In the genomic region with DNA sequence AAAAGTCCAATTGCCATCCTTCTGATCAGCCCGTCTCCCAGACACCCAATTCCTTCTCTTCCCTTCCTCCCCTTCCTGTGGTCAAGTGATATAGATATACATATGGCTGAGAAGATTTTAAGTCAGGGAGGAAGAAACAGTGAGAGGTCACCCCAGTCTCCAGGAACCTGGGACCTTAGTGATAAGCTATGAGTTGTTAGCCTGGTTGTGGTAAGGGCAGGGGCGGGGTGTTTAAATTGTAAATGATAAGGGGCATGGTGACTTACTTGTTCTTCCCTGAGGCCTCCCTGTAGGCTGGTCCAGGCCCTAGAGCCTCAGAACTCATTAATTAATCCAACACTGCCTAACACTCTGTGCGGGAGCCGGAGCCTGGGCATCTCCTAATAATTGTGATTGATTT, we compare ENCODE assay signal across 21 mouse cellular contexts.
DNase-seq lines count a peak whose midpoint lies in the region; ATAC-seq and TF ChIP-seq lines count a peak whose summit lies in the region.
"Had no signal": no experiment of that assay in that cellular context is flagged by ENCODE, and none has a peak within 500 bp of the region (broad histone marks: within the 10 kb centered on the region; RNA-seq: fewer than 3 reads in every experiment).

No protein-coding gene starts in this region.

- H3K36me3 ChIP-seq in liver, embryonic 11.5 days (ENCODE audit: control insufficient read depth, insufficient read depth, low read length), result no peaks in the 10 kb centered on the region
- no peaks in the 10 kb centered on the region for H3K36me3 ChIP-seq in liver, embryonic 14.5 days (replicated peaks; ENCODE audit: control insufficient read depth, insufficient read depth, low read depth)
- H3K36me3 ChIP-seq: forebrain, embryonic 10.5 days; heart, embryonic 13.5 days; hindbrain, embryonic 12.5 days; hindbrain, embryonic 15.5 days had no signal

- WGBS in liver, embryonic 11.5 days, result 51% methylated on average over 4 of the region's 4 CpGs
- 37% methylated on average over 4 of the region's 4 CpGs for WGBS in liver, embryonic 14.5 days (ENCODE audit: insufficient replicate concordance)

- DNase-seq in c-Kit-positive CD71-positive TER-119-positive erythroid progenitor cells, embryonic 14.5 days (ENCODE audit: low spot score), result peak; percentile 22
- DNase-seq in liver, embryonic 11.5 days (ENCODE audit: low spot score), result no peak
- peak in 2 of 3 experiments; percentile 38 to 52 for DNase-seq in liver, embryonic 14.5 days (ENCODE audit: low read depth in 3 of 3, low spot score in 3 of 3)
- DNase-seq in adrenal gland, adult 18-20 months (ENCODE audit: low spot score in 2 of 2), result no peak
- DNase-seq in gastrocnemius, postnatal 10 days, result no peak
- no peak for DNase-seq in layer of hippocampus, postnatal 36 days
- DNase-seq: adrenal gland, adult 8-10 months; adrenal gland, postnatal 25 days; cerebellum, adult 18-20 months; cerebellum, adult 9-10 months; cerebellum, postnatal 14 days; forebrain, postnatal 0 days; gastrocnemius, adult 2 months; gastrocnemius, postnatal 25 days; heart, adult 18-20 months had no signal

- H3K27me3 ChIP-seq in liver, embryonic 11.5 days (replicated peaks; ENCODE audit: control insufficient read depth, insufficient read depth, low read length), result no peaks in the 10 kb centered on the region
- H3K27me3 ChIP-seq in liver, embryonic 14.5 days (ENCODE audit: control insufficient read depth, insufficient read depth, low read length), result no peaks in the 10 kb centered on the region
- H3K27me3 ChIP-seq: forebrain, embryonic 13.5 days; heart, embryonic 13.5 days; hindbrain, embryonic 12.5 days; hindbrain, embryonic 15.5 days had no signal

- H3K4me3 ChIP-seq in liver, embryonic 11.5 days (ENCODE audit: low read depth, low read length), result no peak overlapping the region
- H3K4me3 ChIP-seq in liver, embryonic 14.5 days (ENCODE audit: insufficient read depth in 1 of 2, low read depth in 2 of 2, low read length in 2 of 2), result no peak overlapping the region
- H3K4me3 ChIP-seq: forebrain, embryonic 10.5 days; forebrain, embryonic 13.5 days; gastrocnemius, adult 2 months; heart, embryonic 13.5 days; hindbrain, embryonic 12.5 days; hindbrain, embryonic 15.5 days had no signal

- no peak overlapping the region; the same call in 1 of the 2 replicates for H3K27ac ChIP-seq in liver, embryonic 11.5 days (ENCODE audit: low read depth, low read length)
- no peak overlapping the region for H3K27ac ChIP-seq in liver, embryonic 14.5 days
- H3K27ac ChIP-seq: forebrain, embryonic 10.5 days; forebrain, embryonic 13.5 days; gastrocnemius, adult 2 months; heart, embryonic 13.5 days; hindbrain, embryonic 12.5 days; hindbrain, embryonic 15.5 days had no signal

- peak; percentile 95 for ATAC-seq in liver, embryonic 11.5 days (replicated peaks; ENCODE audit: low FRiP score)
- ATAC-seq in liver, embryonic 14.5 days (ENCODE audit: insufficient read depth), result peak; percentile 73
- ATAC-seq: CD4-positive, CD25-positive, alpha-beta regulatory T cell, adult 4 months; forebrain, embryonic 13.5 days; forebrain, postnatal 0 days had no signal

- no peak for TF ChIP-seq EP300 in liver, embryonic 14.5 days (IDR thresholded peaks at IDR 0.05; ENCODE audit: low read depth)

- H3K4me1 ChIP-seq in liver, embryonic 11.5 days (replicated peaks; ENCODE audit: control insufficient read depth, insufficient read depth, low read length), result peaks cover 3% of the 10 kb centered on the region; the same call in 1 of the 2 replicates
- peaks cover 0 to 10% of the 10 kb centered on the region in 2 experiments; a peak in 2 of 4 replicates for H3K4me1 ChIP-seq in liver, embryonic 14.5 days (replicated peaks; ENCODE audit: control insufficient read depth in 2 of 2, insufficient read depth in 2 of 2, low read length in 1 of 2)
- H3K4me1 ChIP-seq: forebrain, embryonic 10.5 days; forebrain, embryonic 13.5 days; heart, embryonic 13.5 days; hindbrain, embryonic 12.5 days; hindbrain, embryonic 15.5 days had no signal

- TF ChIP-seq CTCF in liver, embryonic 14.5 days (IDR thresholded peaks at IDR 0.05; ENCODE audit: low read depth), result no peak

- no peaks in the 10 kb centered on the region for H3K9me3 ChIP-seq in liver, embryonic 11.5 days (ENCODE audit: control insufficient read depth, low read length)
- H3K9me3 ChIP-seq in liver, embryonic 14.5 days (ENCODE audit: control insufficient read depth, low read length), result no peaks in the 10 kb centered on the region
- H3K9me3 ChIP-seq: forebrain, embryonic 10.5 days; forebrain, embryonic 13.5 days; heart, embryonic 13.5 days; hindbrain, embryonic 12.5 days; hindbrain, embryonic 15.5 days had no signal

- H3K4me2 ChIP-seq in liver, embryonic 11.5 days, result no peak overlapping the region
- H3K4me2 ChIP-seq in liver, embryonic 14.5 days (ENCODE audit: low read depth), result no peak overlapping the region
- H3K4me2 ChIP-seq: forebrain, embryonic 13.5 days; heart, embryonic 13.5 days; hindbrain, embryonic 12.5 days; hindbrain, embryonic 15.5 days had no signal

- H3K9ac ChIP-seq in liver, embryonic 11.5 days (ENCODE audit: low read depth, low read length), result no peak overlapping the region
- no peak overlapping the region for H3K9ac ChIP-seq in liver, embryonic 14.5 days (replicated peaks)
- H3K9ac ChIP-seq: forebrain, embryonic 13.5 days; forebrain, postnatal 0 days; heart, embryonic 13.5 days; hindbrain, embryonic 12.5 days; hindbrain, embryonic 15.5 days had no signal

Comparison
In these comparisons a context has a peak if more than half of its experiments do, and no peak if none do; other contexts are left out.
1. DNase-seq: peak in c-Kit-positive CD71-positive TER-119-positive erythroid progenitor cells, embryonic 14.5 days (single experiment) and liver, embryonic 14.5 days (2 of 3); none in liver, embryonic 11.5 days (single experiment), adrenal gland, adult 18-20 months (0 of 2), gastrocnemius, postnatal 10 days (single experiment) and layer of hippocampus, postnatal 36 days (0 of 2).